Mouse (Mus musculus) small intestine, adult 10 weeks (tissue): Measurements from ENCODE around the gene Lpar6. TPM values are rescaled to one million over a fixed set of nuclear protein-coding genes. Genes with fewer than 3 reads are reported as not detected.

Experiments
- polyA plus RNA-seq: library from polyadenylated mRNA; stranded (reverse); fragments of 350-450 nt; fragmentation: Illumina TruSeq; extraction: RNeasy Lipid Tissue Mini Kit (QIAGEN cat#74804); gene quantifications from one replicate; pipeline ENCODE4 v1.2.3, GENCODE M21; 2014; ENCODE audit warnings: low replicate concordance

Lpar6 gene
- 14.4 TPM for polyA plus RNA-seq

DNA sequence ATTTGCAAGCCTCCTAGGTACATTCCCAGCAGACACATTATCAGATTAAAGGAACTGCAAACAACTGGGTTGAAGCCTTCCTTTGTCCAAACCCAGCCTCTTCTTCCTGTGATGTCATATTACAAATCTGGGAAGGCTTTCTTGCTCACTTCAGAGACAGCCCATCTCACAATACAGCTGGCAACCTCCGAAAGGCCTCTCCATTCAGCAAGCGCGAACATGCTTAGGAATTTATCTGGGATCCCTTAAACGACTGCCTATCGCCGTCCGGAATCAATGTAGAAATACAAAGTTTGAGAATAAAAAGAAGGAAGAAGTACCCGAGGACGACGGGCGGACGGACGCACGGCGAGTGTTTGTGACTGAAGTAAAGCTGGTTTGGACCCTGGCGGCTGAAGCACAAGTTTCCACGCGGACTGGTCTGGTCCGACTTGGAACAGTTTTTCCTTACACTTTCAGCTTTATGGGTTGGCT, at the start of gene Lpar6:
Gene Lpar6 (plus strand): TSS at position 48 of the 474 bp plus-strand sequence.

Other genes with a start within 250 kb of the Lpar6 start
- 7.4 TPM for gene Cysltr2, start 188.8 kb upstream of the Lpar6 start, polyA plus RNA-seq
- gene Rcbtb2, start 114.9 kb upstream of the Lpar6 start, polyA plus RNA-seq: 34.5 TPM
- gene Rb1, start 87.9 kb downstream of the Lpar6 start, polyA plus RNA-seq: 167 TPM
- gene Itm2b, start 147.4 kb downstream of the Lpar6 start, polyA plus RNA-seq: 1,462 TPM